Mouse (Mus musculus) ovary, postnatal 14 days (tissue): ENCODE measurements around the gene Birc5.

ENCODE experiments used
- DNase-seq: peaks from one replicate; pipeline ENCODE4 v3.0.0; 2022; ENCODE audit warnings: low spot score

Birc5 gene

GRCm38 (mm10) chr11:117886000-117886399 is 36.9 kb downstream of the Birc5 start:
- DNase-seq = no peak

- DNase-seq = no peak
Measured at GRCm38 (mm10) chr11:117888168-117888852, 39.3 kb downstream of the Birc5 start.

GRCm38 (mm10) chr11:117888853-117889822 is 40.1 kb downstream of the Birc5 start:
- DNase-seq = no peak

GRCm38 (mm10) chr11:117889887-117890340 is 40.9 kb downstream of the Birc5 start:
- no peak for DNase-seq

GRCm38 (mm10) chr11:117890519-117891282 is 41.6 kb downstream of the Birc5 start:
- DNase-seq = no peak

GRCm38 (mm10) chr11:117891581-117892175 is 42.6 kb downstream of the Birc5 start:
- no peak for DNase-seq

- DNase-seq = no peak
Measured at GRCm38 (mm10) chr11:117892199-117892598, 43.1 kb downstream of the Birc5 start.

GRCm38 (mm10) chr11:117894676-117895075 is 45.6 kb downstream of the Birc5 start:
- no peak for DNase-seq

GRCm38 (mm10) chr11:117896533-117896932 is 47.5 kb downstream of the Birc5 start:
- no peak for DNase-seq

- DNase-seq = no peak
Measured at GRCm38 (mm10) chr11:117902282-117902681, 53.2 kb downstream of the Birc5 start.

GRCm38 (mm10) chr11:117904442-117904841 is 55.4 kb downstream of the Birc5 start:
- no peak for DNase-seq
